In genomic region chr16:33797860-33798259, GRCm38 (mm10) we compare ENCODE assay signal across 8 mouse cellular contexts. TPM values are rescaled to one million over a fixed set of nuclear protein-coding genes. Genes with fewer than 3 reads are reported as not detected.
DNase-seq lines count a peak whose midpoint lies in the region.

No protein-coding gene starts in this region.

- peak; percentile 58 for DNase-seq in heart, adult 8-10 months (ENCODE audit: low spot score)
- DNase-seq in heart, postnatal 25 days (ENCODE audit: low spot score): no peak
- peak; percentile 26 for DNase-seq in A20 (ENCODE audit: low read depth, low spot score)
- peak; percentile 79 for DNase-seq in adrenal gland, postnatal 10 days
- DNase-seq in embryo, embryonic 9.5 days (ENCODE audit: extremely low spot score): peak; percentile 56
- peak; percentile 78 to 80 for DNase-seq in kidney, postnatal 4 days
- DNase-seq in lung, postnatal 10 days: peak; percentile 72
- peak; percentile 81 for DNase-seq in testis, postnatal 10 days (ENCODE audit: low spot score)

- intact Hi-C loops in heart, postnatal 25 days (cut with DNase I): loop anchor here (2.0 to 5.0 kb wide), 3 partner anchors 51 to 491 kb away; no protein-coding TSS in a partner anchor

RNA-seq across cellular contexts. Expression of gene Muc13, which starts 4.0 kb away (rescaled TPM):
- total RNA-seq in heart, adult 8-10 months (2022): under 1 TPM in 2 of 4 experiments, not detected in 2; 0.09 to 0.14 TPM
- under 1 TPM in 1 of 2 experiments, not detected in 1; 0.10 TPM for total RNA-seq in heart, postnatal 25 days (2021)
- under 1 TPM; 0.09 to 0.18 TPM for total RNA-seq in adrenal gland, postnatal 10 days (2021)

RNA-seq across cellular contexts. Expression of gene Itgb5, which starts 31.6 kb away (rescaled TPM):
- 100 to 1,000 TPM in 1 of 4 experiments, 10 to 100 TPM in 3; 87.6 to 103 (median 91.3) TPM for total RNA-seq in heart, adult 8-10 months (2022)
- total RNA-seq in heart, postnatal 25 days (2021): 10 to 100 TPM; 73.9 to 80.2 TPM
- total RNA-seq in adrenal gland, postnatal 10 days (2021): 100 to 1,000 TPM; 106 to 114 TPM
